Mouse (Mus musculus) liver, embryonic 11.5 days (tissue): Measurements from ENCODE around the gene Kif17. TPM values are rescaled to one million over a fixed set of nuclear protein-coding genes. Genes with fewer than 3 reads are reported as not detected.

ENCODE experiments used
- ATAC-seq: fragments of 200-750 bp; cut with Nextera tagmentation; replicated peaks from 2 replicates; pipeline ENCODE4 v1.8.0; 2017; ENCODE audit warnings: moderate number of reproducible peaks, mild to moderate bottlenecking, moderate TSS enrichment, moderate library complexity; ENCODE audit not compliant: low FRiP score
- DNase-seq: peaks from one replicate; pipeline ENCODE4 v3.0.0-alpha.2; 2017; ENCODE audit warnings: low spot score
- H3K27ac ChIP-seq: fragments of 300-500 bp; sonication (generic); 2 replicates; pipeline ENCODE4 v1.5.1; 2014; ENCODE audit warnings: mild to moderate bottlenecking, low read depth, low read length, control low read depth
- H3K27me3 ChIP-seq: fragments of 300-500 bp; sonication (generic); replicated peaks from 2 replicates; pipeline ENCODE4 v1.6.1; 2014; ENCODE audit warnings: low read length, mixed read lengths; ENCODE audit not compliant: control insufficient read depth, insufficient read depth
- H3K36me3 ChIP-seq: fragments of 300-500 bp; sonication (generic); 2 replicates; pipeline ENCODE4 v1.6.1; 2014; ENCODE audit warnings: mild to moderate bottlenecking, low read length, moderate library complexity, mixed read lengths; ENCODE audit not compliant: control insufficient read depth, insufficient read depth
- H3K4me1 ChIP-seq: fragments of 300-500 bp; sonication (generic); replicated peaks from 2 replicates; pipeline ENCODE4 v1.6.1; 2014; ENCODE audit warnings: low read length, mixed read lengths; ENCODE audit not compliant: control insufficient read depth, insufficient read depth
- H3K4me2 ChIP-seq: fragments of 300-500 bp; sonication (generic); 2 replicates; pipeline ENCODE4 v1.6.1; 2014; ENCODE audit warnings: mild to moderate bottlenecking, control low read depth, moderate library complexity
- H3K4me3 ChIP-seq: fragments of 300-500 bp; sonication (generic); 2 replicates; pipeline ENCODE4 v1.5.1; 2014; ENCODE audit warnings: low read depth, low read length, control low read depth
- H3K9ac ChIP-seq: fragments of 300-500 bp; sonication (generic); 2 replicates; pipeline ENCODE4 v1.6.1; 2014; ENCODE audit warnings: low read depth, low read length, control low read depth
- H3K9me3 ChIP-seq: fragments of 300-500 bp; sonication (generic); 2 replicates; pipeline ENCODE4 v1.6.1; 2016; ENCODE audit warnings: low read length, inconsistent platforms, mixed read lengths; ENCODE audit not compliant: control insufficient read depth
- WGBS: fragments of 180-500 bp; shearing (Covaris S2); extraction: QIAGEN DNeasy Blood & Tissue Kit; methylation state at CpG from one replicate; pipeline ENCODE4 v1.1.7; 2014; 5-methylcytosine and 5-hydroxymethylcytosine counted together
- polyA plus RNA-seq: library from polyadenylated mRNA; unstranded; fragments of >200 nt; fragmentation: Nextera tagmentation; extraction: Ambion mirVana; gene quantifications from 2 replicates; pipeline ENCODE4 v1.2.1, GENCODE M21; 2014

The Kif17 gene
- polyA plus RNA-seq = 0.34 and 0.58 TPM in 2 replicates

DNA sequence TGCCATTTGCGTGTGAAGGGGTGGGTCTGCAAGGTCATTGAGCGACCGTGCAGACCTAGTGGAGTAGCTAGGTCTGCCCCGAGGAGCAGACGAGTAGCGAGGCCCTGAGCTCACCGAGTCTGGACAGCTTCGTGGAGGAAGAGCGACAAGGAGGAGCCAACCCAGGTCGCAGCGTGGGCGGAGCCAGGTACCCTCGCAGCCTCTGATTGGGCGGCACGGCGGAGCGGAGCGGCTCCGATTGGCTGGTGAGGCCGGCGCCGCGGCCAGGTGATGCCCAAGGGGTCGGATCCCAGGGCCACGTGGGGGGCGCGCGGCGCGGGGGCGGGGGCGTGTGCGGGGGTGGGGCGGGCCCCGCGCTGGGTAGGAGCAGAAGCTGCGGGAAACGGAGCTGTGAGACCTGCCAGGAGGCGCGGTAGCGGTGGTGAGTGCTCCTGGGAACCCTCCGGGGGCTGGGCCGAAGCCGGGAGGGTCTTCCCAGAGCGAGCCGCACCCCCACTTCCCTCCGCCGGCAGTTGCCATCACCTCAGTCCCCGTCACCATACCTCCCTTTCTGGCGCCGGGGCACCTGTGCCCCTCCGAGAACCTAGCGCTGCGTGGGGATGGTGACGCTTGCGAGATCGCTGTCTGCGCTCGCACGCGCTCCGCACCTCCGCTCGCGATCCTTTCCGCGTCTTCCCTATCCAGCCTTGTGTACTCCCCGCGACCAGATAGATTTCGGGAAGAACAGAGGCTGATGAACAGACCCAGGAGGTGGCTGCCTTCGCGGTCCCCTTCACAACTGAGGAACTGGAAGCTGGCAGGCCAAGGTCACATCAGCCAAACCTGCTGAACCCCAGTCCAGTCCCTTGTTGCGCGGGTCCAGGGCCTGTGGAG lies at the start of gene Kif17, which contains the start of gene Sh2d5:
TSS of gene Kif17 (plus strand) at position 348 of the 873 bp plus-strand sequence.
TSS of gene Sh2d5 (plus strand) at position 316 of the 873 bp plus-strand sequence.
- peaks cover 4% of the 10 kb centered on the region; the same call in 1 of the 2 replicates for H3K36me3 ChIP-seq
- H3K4me1 ChIP-seq = peaks cover 26% of the 10 kb centered on the region
- peak; percentile 89 for ATAC-seq
- H3K9me3 ChIP-seq = no peaks in the 10 kb centered on the region
- H3K4me2 ChIP-seq = peak within 1 kb of the TSS; percentile 99
- H3K9ac ChIP-seq = no peak within 1 kb of the TSS
- H3K27me3 ChIP-seq = peaks cover 48% of the 10 kb centered on the region
- peak; percentile 83 for DNase-seq
- under 1% methylated on average over 68 of the region's 74 CpGs for WGBS
- peak within 1 kb of the TSS; percentile 56 for H3K4me3 ChIP-seq
- no peak within 1 kb of the TSS for H3K27ac ChIP-seq

- H3K4me2 ChIP-seq = no peak overlapping the region
- no peak overlapping the region for H3K9ac ChIP-seq
- H3K27ac ChIP-seq = no peak overlapping the region
- 82% methylated on average over 3 of the region's 3 CpGs for WGBS
- DNase-seq = no peak
- H3K4me1 ChIP-seq = no peaks in the 10 kb centered on the region
- no peak for ATAC-seq
- no peaks in the 10 kb centered on the region for H3K27me3 ChIP-seq
- H3K4me3 ChIP-seq = no peak overlapping the region
- H3K36me3 ChIP-seq = peaks cover 46% of the 10 kb centered on the region
- no peaks in the 10 kb centered on the region for H3K9me3 ChIP-seq
Measured at GRCm38 (mm10) chr4:138200769-138201168, 49.5 kb upstream of the Kif17 start.

- no peaks in the 10 kb centered on the region for H3K27me3 ChIP-seq
- no peaks in the 10 kb centered on the region for H3K4me1 ChIP-seq
- H3K4me2 ChIP-seq = no peak overlapping the region
- H3K9me3 ChIP-seq = no peaks in the 10 kb centered on the region
- no peak for ATAC-seq
- 84% methylated on average over 9 of the region's 9 CpGs for WGBS
- no peak for DNase-seq
- no peak overlapping the region for H3K27ac ChIP-seq
- no peak overlapping the region for H3K9ac ChIP-seq
- H3K36me3 ChIP-seq = peaks cover 41% of the 10 kb centered on the region
- H3K4me3 ChIP-seq = no peak overlapping the region
Measured at GRCm38 (mm10) chr4:138201696-138202095, 48.5 kb upstream of the Kif17 start.

- Histone ChIP-seq H3K4me3 (no peak overlapping the region), H3K36me3 (peaks cover 10% of the 10 kb centered on the region; the same call in 1 of the 2 replicates), H3K9ac (no peak overlapping the region), H3K4me2 (no peak overlapping the region), H3K4me1 (no peaks in the 10 kb centered on the region), H3K9me3 (no peaks in the 10 kb centered on the region), H3K27me3 (no peaks in the 10 kb centered on the region), H3K27ac (no peak overlapping the region)
- no peak for ATAC-seq
- no peak for DNase-seq
- WGBS = 84% methylated on average over 5 of the region's 5 CpGs
Measured at GRCm38 (mm10) chr4:138210116-138210515, 40.1 kb upstream of the Kif17 start.

DNA sequence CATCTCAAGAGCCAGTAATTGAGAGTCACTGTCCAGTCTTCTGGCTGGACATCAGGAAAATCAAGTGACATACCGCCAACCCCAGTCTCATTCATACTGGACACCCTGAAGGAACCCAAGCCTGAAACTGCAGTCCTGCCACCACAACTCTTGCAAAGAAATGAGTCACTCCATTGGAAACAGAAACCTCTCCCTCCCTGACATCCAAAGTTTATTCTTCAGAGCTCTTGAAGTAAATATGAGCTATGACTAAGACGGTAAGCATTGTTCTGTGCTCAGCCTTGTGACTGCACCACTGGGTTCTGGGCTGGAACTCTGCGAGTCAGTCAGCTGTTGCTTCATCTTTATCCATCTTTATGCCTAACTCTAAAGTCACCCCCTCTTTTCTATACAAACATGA lies 36.4 kb upstream of the Kif17 start:
- Histone ChIP-seq H3K4me1 (peaks cover 12% of the 10 kb centered on the region), H3K27ac (no peak overlapping the region), H3K9ac (no peak overlapping the region), H3K27me3 (no peaks in the 10 kb centered on the region), H3K36me3 (peaks cover 4% of the 10 kb centered on the region; the same call in 1 of the 2 replicates), H3K9me3 (no peaks in the 10 kb centered on the region), H3K4me3 (no peak overlapping the region), H3K4me2 (no peak overlapping the region)
- 83% methylated on average over 3 of the region's 3 CpGs for WGBS
- ATAC-seq = no peak
- no peak for DNase-seq

DNA sequence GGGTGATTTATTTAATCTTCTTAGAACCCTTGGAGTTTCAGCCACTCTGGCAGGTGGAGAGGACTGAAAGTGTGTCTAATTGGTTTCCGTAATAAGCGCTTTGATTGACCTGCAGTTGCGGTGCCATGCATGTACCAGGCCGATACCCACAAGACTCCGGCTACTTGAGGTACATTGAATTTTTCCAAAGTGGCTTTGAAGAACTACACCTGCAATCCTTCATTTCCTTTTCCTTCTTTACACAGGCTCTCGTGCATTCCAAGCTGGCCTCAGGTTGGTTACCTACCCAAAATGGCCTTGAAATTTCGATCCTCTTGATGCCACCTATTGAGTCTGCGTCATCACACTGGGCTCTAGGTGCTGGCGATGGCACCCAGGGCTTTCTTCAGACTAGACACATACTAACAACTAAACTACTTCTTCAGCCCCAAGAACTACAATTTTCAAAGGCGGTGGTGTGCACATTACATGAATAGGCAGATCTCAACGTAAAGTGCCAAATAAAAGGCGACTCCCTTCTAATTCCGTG lies 34.5 kb upstream of the Kif17 start:
- H3K9ac ChIP-seq = peak overlapping the region; percentile 95
- peak overlapping the region; percentile 91 for H3K4me2 ChIP-seq
- no peaks in the 10 kb centered on the region for H3K9me3 ChIP-seq
- no peaks in the 10 kb centered on the region for H3K36me3 ChIP-seq
- peaks cover 29% of the 10 kb centered on the region for H3K4me1 ChIP-seq
- H3K27ac ChIP-seq = peak overlapping the region; percentile 95
- H3K4me3 ChIP-seq = peak overlapping the region; percentile 97
- no peaks in the 10 kb centered on the region for H3K27me3 ChIP-seq
- 49% methylated on average over 13 of the region's 13 CpGs for WGBS
- peak; percentile 40 for DNase-seq
- ATAC-seq = no peak

DNA sequence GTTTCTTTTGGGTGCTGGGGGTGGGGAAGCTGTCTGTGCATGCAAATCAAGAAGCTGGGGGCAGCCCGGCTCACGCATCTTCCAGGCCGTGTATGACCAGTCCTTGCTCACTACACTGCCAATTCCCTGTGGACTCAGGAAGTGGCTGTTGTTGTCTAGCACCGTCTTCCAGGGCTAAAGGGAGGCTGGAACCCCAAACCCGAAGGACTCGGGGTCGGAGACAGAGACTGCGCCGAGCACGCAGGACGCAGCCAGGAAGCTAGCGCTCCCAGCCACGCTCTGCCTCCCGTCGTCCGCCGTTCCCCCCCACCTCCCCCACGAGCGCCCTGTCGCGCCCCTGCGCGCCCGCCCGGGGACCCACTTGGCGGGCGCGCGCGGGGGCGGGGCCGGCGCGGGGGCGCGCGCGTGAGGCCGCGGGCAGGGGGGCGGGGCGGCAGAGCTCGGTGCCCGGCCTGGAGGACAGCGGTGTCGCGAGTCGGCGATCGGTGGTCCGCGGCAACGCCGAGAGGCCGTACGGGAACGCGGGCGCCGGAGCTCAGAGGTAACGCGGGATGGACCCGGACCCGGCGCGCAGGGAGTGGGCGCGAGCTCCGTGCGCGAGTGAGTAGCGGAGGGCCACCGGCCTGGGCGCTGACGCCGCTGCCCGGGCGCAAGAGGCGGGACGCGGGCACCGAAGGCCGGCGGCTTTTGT lies 33.9 kb upstream of the Kif17 start, which contains the start of gene Hp1bp3:
TSS of gene Hp1bp3 (plus strand) at position 97 of the 691 bp plus-strand sequence.
- Histone ChIP-seq H3K36me3 (no peaks in the 10 kb centered on the region), H3K27ac (peak within 1 kb of the TSS; percentile 95), H3K4me1 (peaks cover 35% of the 10 kb centered on the region), H3K9ac (peak within 1 kb of the TSS; percentile 97), H3K4me2 (peak within 1 kb of the TSS; percentile 91), H3K9me3 (no peaks in the 10 kb centered on the region), H3K4me3 (peak within 1 kb of the TSS; percentile 97), H3K27me3 (no peaks in the 10 kb centered on the region)
- ATAC-seq (peak; percentile 49), DNase-seq (peak; percentile 86)
- under 1% methylated on average over 81 of the region's 84 CpGs for WGBS

DNA sequence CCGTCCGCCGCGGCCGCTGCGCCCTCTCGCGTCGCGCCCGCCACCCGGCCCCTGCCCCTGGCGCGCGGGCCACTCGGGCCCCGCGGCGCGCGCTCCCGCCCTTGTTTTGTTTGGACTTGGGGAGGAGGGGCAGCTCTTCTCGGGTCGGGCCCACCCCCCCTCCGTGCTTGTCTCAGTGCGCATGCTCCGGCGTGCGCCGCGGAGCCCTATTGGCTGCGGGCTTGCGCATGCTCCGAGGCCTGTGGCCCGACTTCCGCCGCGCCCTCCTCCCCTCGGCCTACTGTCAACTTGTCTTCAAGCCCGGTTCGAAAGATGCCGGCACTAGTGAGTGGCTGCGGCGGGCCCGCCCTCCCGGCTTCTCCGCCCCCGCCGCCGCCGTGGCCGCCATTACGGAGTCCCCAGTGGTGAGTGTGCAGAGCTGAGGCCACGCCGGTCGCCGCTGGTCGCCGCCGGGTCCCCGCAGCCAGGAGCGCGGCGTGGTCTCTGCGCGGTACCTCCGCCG lies 33.3 kb upstream of the Kif17 start:
- no peaks in the 10 kb centered on the region for H3K9me3 ChIP-seq
- 0 out of 2 replicates have a peak, but pooled peaks cover 2% of the 10 kb centered on the region for H3K36me3 ChIP-seq
- H3K4me1 ChIP-seq = peaks cover 37% of the 10 kb centered on the region
- under 1% methylated on average over 63 of the region's 68 CpGs for WGBS
- peak overlapping the region; percentile 91 for H3K4me2 ChIP-seq
- DNase-seq = peak; percentile 99
- peak; percentile 95 for ATAC-seq
- H3K27ac ChIP-seq = peak overlapping the region; percentile 95
- peak overlapping the region; percentile 97 for H3K9ac ChIP-seq
- H3K27me3 ChIP-seq = no peaks in the 10 kb centered on the region
- peak overlapping the region; percentile 97 for H3K4me3 ChIP-seq
